Mouse (Mus musculus): ENCODE results near the gene Fh1. TPM values are rescaled to one million over a fixed set of nuclear protein-coding genes. Genes with fewer than 3 reads are reported as not detected.

Gene Fh1
- polyA plus RNA-seq, 1 experiment from 2014 or later = 94.9 TPM

DNA sequence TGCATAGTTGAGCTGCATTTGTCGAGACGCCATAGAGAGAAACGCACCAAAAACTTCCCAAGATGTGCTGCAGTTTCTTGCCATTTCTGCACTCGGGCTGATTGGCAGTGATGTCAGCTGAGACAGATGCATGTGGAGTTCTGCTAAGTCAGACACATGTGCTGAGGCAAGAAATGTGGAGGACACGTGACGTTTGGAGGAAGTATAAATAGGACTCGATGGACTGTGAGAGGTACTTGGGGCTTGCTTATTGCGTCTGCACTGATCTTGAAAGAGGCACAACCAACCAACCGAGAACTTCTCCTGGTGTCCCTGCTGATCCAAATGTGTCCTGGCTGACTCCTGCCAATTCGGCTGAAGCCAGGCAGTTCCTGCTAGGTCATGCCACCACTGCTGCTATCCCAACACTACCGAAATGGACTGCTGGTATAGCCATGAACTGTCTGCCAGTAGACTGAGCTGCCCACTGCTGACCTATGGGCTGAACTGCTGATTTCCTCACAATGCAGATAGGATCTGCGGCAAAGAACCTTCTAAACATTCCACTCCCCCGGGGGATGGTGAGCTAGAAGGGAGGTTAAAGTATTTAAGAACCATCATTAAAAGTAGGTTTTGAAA lies 5.5 kb downstream of the Fh1 start, which contains the start of gene Kmo:
TSS of gene Kmo (plus strand) at position 568 of the 618 bp plus-strand sequence.
- no peak within 1 kb of the TSS for H3K27ac ChIP-seq
- H3K9me3 ChIP-seq = no peaks in the 10 kb centered on the region
- H3K9ac ChIP-seq (replicated peaks) = no peak within 1 kb of the TSS
- peaks cover 9% of the 10 kb centered on the region; the same call in 1 of the 2 replicates for H3K4me1 ChIP-seq (replicated peaks)
- no peak within 1 kb of the TSS for H3K4me2 ChIP-seq
- ATAC-seq (ENCODE audit: insufficient number of reproducible peaks, insufficient read depth, low FRiP score, low TSS enrichment, low read depth) = no peak
- H3K36me3 ChIP-seq = peaks cover 43% of the 10 kb centered on the region
- no peak within 1 kb of the TSS for H3K4me3 ChIP-seq (replicated peaks)
- H3K27me3 ChIP-seq = no peaks in the 10 kb centered on the region
- WGBS = 92% methylated on average over 13 of the region's 13 CpGs

DNA sequence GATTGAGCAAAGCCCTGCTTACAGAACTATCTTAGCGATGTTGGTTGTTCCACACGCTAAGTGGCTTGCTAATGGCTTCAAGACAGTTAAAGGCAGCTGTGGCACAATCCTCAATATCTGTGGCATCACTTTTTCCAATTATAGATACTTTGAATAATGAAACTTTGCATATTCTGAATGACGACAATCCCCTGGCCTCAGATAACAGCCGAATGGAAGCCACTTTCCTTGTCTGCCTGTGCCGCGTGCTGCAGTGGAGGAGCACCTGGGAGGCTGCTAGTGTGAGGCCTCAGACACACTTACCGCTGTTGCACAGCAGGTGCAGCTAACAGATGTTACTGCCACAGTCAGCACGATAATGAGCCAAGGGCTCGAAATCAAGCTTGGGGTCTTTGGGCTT lies 10.4 kb downstream of the Fh1 start:
- no peaks in the 10 kb centered on the region for H3K9me3 ChIP-seq
- no peak overlapping the region for H3K9ac ChIP-seq (replicated peaks)
- peaks cover 83% of the 10 kb centered on the region for H3K36me3 ChIP-seq
- H3K4me2 ChIP-seq = no peak overlapping the region
- H3K4me1 ChIP-seq (replicated peaks) = no peaks in the 10 kb centered on the region
- no peak overlapping the region for H3K4me3 ChIP-seq (replicated peaks)
- no peaks in the 10 kb centered on the region for H3K27me3 ChIP-seq
- no peak overlapping the region for H3K27ac ChIP-seq
- 92% methylated on average over 9 of the region's 9 CpGs for WGBS
- no peak for ATAC-seq (ENCODE audit: insufficient number of reproducible peaks, insufficient read depth, low FRiP score, low TSS enrichment, low read depth)

DNA sequence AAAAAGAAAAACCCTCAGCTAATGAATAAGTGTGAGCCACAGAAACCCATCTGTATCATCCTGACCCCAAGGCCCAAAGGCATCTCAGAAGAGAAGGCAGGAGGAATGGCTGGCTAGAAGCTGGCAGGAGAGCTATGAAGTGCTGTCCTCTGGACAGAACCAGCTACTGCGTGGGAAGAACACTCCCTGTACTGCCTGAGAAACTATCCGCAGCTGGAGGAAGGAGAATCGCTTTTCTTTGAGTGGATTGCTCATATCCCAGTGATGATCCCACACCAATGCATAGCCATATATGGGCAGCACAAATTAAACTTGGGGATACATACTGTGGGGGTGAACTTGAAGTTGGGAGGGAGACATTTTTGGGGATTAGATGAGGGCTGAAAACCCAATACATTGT lies 16.7 kb downstream of the Fh1 start:
- 88% methylated on average over 3 of the region's 3 CpGs for WGBS
- H3K36me3 ChIP-seq = peaks cover 87% of the 10 kb centered on the region
- H3K27me3 ChIP-seq = no peaks in the 10 kb centered on the region
- no peaks in the 10 kb centered on the region for H3K4me1 ChIP-seq (replicated peaks)
- no peak overlapping the region for H3K27ac ChIP-seq
- H3K9me3 ChIP-seq = no peaks in the 10 kb centered on the region
- ATAC-seq (ENCODE audit: insufficient number of reproducible peaks, insufficient read depth, low FRiP score, low TSS enrichment, low read depth) = no peak
- no peak overlapping the region for H3K4me2 ChIP-seq
- H3K9ac ChIP-seq (replicated peaks) = no peak overlapping the region
- H3K4me3 ChIP-seq (replicated peaks) = no peak overlapping the region

DNA sequence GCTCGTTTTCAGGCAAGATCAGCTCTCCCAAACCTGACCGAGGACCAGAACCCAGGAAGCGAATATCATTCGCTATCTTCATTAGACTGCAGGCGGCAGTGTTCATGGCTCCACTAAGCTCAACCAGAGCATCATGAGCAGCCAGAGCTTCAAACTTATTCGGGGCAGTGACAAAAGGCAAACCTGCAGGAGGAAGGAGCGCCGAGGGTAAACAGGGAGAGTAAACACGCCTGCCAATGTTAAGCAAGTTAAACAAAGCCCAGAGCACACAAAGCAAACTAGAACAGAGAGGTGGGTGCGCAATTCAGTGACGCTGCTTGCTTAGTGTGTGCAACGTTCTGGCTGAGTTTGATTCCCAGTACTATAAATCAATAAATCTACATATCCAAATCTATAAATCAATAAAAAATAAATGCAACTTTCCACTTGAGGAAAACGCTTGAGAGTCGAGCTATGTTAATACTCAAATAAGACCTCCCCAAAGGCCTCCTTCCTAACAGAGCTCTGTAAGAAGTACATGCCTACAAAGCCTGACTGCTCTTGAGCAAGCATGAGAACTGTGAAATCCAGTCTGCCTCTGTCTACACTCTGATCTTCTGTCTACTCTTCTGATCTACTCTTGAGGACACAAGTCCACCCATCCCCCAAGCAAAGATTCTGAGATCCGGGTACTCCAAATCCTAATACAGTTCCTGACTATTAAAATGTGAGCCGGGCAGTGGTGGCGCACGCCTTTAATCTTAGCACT lies 17.4 kb downstream of the Fh1 start:
- H3K27ac ChIP-seq = no peak overlapping the region
- H3K27me3 ChIP-seq = no peaks in the 10 kb centered on the region
- no peak overlapping the region for H3K4me3 ChIP-seq (replicated peaks)
- H3K36me3 ChIP-seq = peaks cover 87% of the 10 kb centered on the region
- no peak for ATAC-seq (ENCODE audit: insufficient number of reproducible peaks, insufficient read depth, low FRiP score, low TSS enrichment, low read depth)
- WGBS = 93% methylated on average over 18 of the region's 18 CpGs
- no peak overlapping the region for H3K9ac ChIP-seq (replicated peaks)
- no peaks in the 10 kb centered on the region for H3K4me1 ChIP-seq (replicated peaks)
- H3K4me2 ChIP-seq = no peak overlapping the region
- H3K9me3 ChIP-seq = no peaks in the 10 kb centered on the region

DNA sequence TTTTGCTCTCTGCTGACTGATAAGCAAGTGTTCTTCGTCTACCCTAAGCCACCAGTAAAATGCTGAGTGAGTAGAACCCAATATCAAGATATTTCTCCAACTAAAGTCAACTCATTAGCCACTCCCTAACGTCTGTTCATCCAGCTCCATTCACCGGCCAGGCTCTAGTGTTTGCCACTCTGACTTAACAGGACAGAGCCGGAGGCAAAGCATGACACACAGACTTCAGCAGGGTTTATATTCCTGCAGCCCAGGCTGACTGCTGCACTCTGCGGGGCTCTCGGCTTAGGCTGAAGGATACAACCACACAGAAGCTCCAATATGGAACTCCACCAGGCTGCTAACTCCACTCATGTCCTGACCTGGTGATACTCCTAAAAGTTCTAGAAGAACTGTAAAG lies 18.1 kb downstream of the Fh1 start:
- H3K4me1 ChIP-seq (replicated peaks) = no peaks in the 10 kb centered on the region
- no peak for ATAC-seq (ENCODE audit: insufficient number of reproducible peaks, insufficient read depth, low FRiP score, low TSS enrichment, low read depth)
- H3K9me3 ChIP-seq = no peaks in the 10 kb centered on the region
- no peaks in the 10 kb centered on the region for H3K27me3 ChIP-seq
- H3K9ac ChIP-seq (replicated peaks) = no peak overlapping the region
- peaks cover 86% of the 10 kb centered on the region for H3K36me3 ChIP-seq
- H3K4me2 ChIP-seq = no peak overlapping the region
- H3K4me3 ChIP-seq (replicated peaks) = no peak overlapping the region
- 91% methylated on average over 6 of the region's 6 CpGs for WGBS
- H3K27ac ChIP-seq = no peak overlapping the region

DNA sequence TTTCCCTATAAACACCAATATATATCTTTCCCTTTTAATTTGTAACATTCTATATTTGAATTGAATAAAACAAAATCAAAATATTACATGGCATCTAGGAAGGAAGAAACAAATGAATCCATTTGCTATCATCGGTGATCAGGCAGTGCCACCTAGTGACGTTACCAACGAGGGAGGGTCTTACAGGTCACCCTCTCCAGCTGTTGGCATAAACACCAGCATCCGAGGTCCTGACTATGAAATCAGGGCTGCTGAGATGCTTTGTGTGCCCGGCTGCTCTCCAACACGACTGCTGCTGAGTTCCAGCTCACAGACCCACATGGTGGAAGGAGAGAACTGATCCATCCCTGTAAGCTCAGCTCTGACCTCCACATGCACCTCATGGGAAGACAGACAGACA lies 22.0 kb downstream of the Fh1 start:
- H3K4me2 ChIP-seq = no peak overlapping the region
- peaks cover 68% of the 10 kb centered on the region for H3K36me3 ChIP-seq
- ATAC-seq (ENCODE audit: insufficient number of reproducible peaks, insufficient read depth, low FRiP score, low TSS enrichment, low read depth) = no peak
- H3K9ac ChIP-seq (replicated peaks) = no peak overlapping the region
- H3K4me1 ChIP-seq (replicated peaks) = no peaks in the 10 kb centered on the region
- H3K4me3 ChIP-seq (replicated peaks) = no peak overlapping the region
- no peaks in the 10 kb centered on the region for H3K9me3 ChIP-seq
- no peak overlapping the region for H3K27ac ChIP-seq
- H3K27me3 ChIP-seq = no peaks in the 10 kb centered on the region
- WGBS = 79% methylated on average over 6 of the region's 6 CpGs

DNA sequence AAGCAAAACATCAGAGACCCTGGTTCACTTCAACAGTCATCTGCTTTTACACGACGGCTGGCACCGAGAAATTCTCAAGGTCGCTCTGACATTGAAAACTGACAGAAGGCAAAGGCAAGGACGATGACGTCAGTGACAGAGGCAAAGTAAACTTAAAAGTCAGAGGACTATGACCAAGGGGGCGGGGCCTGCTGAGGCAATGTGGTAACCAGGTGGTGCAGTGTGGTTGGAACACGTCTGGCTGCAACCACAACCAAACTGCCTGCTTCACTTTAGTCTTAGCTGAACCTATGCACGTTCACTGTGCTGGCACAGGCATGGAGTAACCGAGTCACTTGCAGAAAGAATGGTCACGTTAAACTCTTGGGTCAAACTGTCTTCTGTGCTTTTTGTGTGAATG lies 23.2 kb downstream of the Fh1 start:
- ATAC-seq (ENCODE audit: insufficient number of reproducible peaks, insufficient read depth, low FRiP score, low TSS enrichment, low read depth) = no peak
- Histone ChIP-seq H3K9me3 (no peaks in the 10 kb centered on the region), H3K4me2 (no peak overlapping the region), H3K27me3 (no peaks in the 10 kb centered on the region), H3K9ac (replicated peaks) (no peak overlapping the region), H3K27ac (no peak overlapping the region), H3K36me3 (peaks cover 57% of the 10 kb centered on the region), H3K4me1 (replicated peaks) (no peaks in the 10 kb centered on the region), H3K4me3 (replicated peaks) (no peak overlapping the region)
- WGBS = 89% methylated on average over 11 of the region's 11 CpGs

DNA sequence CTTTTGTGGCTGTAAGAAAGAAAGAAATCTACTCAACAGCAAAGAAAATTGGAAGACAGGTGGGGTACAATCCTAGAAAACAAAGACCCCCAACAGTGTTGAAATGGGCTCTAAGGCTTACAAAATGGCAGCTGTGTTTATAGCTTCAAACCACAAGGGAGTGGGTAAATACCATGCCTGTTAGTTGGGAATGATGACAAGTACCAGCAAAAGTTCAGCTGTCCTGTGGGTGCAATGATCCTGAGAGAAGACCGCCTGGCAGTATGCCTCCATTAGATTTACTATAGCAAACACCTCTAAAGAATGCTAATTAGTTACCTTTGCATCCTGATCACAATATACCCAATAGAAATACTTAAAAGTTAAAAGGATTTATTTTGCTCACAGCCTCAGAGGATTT lies 32.6 kb downstream of the Fh1 start:
- 87% methylated on average over 1 of the region's 1 CpGs for WGBS
- no peak overlapping the region for H3K4me3 ChIP-seq (replicated peaks)
- no peak for ATAC-seq (ENCODE audit: insufficient number of reproducible peaks, insufficient read depth, low FRiP score, low TSS enrichment, low read depth)
- H3K27me3 ChIP-seq = no peaks in the 10 kb centered on the region
- H3K9ac ChIP-seq (replicated peaks) = no peak overlapping the region
- no peaks in the 10 kb centered on the region for H3K9me3 ChIP-seq
- no peak overlapping the region for H3K27ac ChIP-seq
- H3K36me3 ChIP-seq = no peaks in the 10 kb centered on the region
- no peak overlapping the region for H3K4me2 ChIP-seq
- H3K4me1 ChIP-seq (replicated peaks) = no peaks in the 10 kb centered on the region

DNA sequence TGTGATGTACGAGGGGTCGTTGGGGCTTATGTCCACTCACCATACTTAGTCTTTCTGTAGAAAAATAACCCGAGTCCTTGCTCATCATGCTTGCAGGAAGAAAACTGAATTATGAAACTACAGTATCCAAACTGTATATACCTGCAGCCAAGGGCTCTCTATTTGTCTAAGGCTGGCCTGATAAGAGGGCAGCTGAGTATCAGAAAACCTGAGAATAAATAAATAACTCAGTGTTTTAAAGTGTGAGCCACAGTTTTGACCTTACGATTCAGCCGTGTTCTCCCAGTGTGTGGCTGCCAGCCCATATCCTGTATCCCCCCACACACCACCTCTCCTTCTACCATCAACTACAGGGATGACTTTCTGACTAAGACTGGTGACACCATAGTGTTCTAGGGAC lies 38.8 kb downstream of the Fh1 start:
- Histone ChIP-seq H3K27ac (no peak overlapping the region), H3K27me3 (no peaks in the 10 kb centered on the region), H3K9me3 (no peaks in the 10 kb centered on the region), H3K36me3 (no peaks in the 10 kb centered on the region), H3K4me2 (no peak overlapping the region), H3K4me1 (replicated peaks) (no peaks in the 10 kb centered on the region), H3K9ac (replicated peaks) (no peak overlapping the region), H3K4me3 (replicated peaks) (no peak overlapping the region)
- ATAC-seq (ENCODE audit: insufficient number of reproducible peaks, insufficient read depth, low FRiP score, low TSS enrichment, low read depth) = no peak
- 88% methylated on average over 5 of the region's 5 CpGs for WGBS

DNA sequence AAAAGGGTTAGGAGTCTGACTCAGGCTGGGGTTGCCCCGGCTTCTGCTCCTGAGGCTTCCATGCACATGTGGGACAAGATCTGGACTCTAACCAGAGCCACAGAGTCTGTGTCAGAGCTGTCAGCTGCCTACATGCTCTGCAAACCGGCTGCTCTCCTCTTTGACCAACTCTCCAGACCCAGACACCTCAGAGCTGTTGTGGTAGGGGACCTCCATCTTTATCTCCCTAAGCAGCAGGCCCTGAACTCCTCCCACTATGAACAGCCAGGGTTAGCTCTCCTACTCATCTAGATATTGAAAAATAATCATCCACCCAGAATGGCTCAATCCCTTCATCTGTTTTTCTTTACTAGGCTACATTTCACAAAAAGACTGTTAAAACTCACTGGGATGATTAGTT lies 40.2 kb downstream of the Fh1 start:
- Histone ChIP-seq H3K9ac (replicated peaks) (no peak overlapping the region), H3K9me3 (no peaks in the 10 kb centered on the region), H3K4me1 (replicated peaks) (no peaks in the 10 kb centered on the region), H3K4me3 (replicated peaks) (no peak overlapping the region), H3K36me3 (no peaks in the 10 kb centered on the region), H3K4me2 (no peak overlapping the region), H3K27me3 (no peaks in the 10 kb centered on the region), H3K27ac (no peak overlapping the region)
- no peak for ATAC-seq (ENCODE audit: insufficient number of reproducible peaks, insufficient read depth, low FRiP score, low TSS enrichment, low read depth)
- WGBS = 70% methylated on average over 2 of the region's 2 CpGs

DNA sequence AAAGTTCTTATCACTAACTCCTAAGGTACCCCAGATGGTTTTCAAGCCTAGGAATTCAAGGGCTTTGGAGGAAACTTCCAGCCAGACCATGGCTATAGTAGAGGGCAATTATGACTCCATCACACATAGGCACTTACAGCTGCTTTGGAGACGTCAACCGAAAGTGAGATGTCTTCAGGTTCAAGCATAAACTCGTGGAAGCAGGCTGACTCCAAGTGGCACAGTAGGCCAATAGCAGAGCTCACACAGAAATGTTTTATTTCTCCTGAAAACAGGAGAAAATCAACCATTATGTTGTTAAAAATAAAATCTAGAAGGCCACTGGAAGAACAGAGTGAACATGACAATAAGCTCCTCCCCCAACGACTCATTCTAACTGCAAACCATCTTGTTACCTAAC lies 42.6 kb downstream of the Fh1 start:
- no peak overlapping the region for H3K9ac ChIP-seq (replicated peaks)
- H3K27me3 ChIP-seq = no peaks in the 10 kb centered on the region
- no peak overlapping the region for H3K4me2 ChIP-seq
- no peaks in the 10 kb centered on the region for H3K4me1 ChIP-seq (replicated peaks)
- no peak for ATAC-seq (ENCODE audit: insufficient number of reproducible peaks, insufficient read depth, low FRiP score, low TSS enrichment, low read depth)
- WGBS = 85% methylated on average over 4 of the region's 4 CpGs
- no peak overlapping the region for H3K4me3 ChIP-seq (replicated peaks)
- no peaks in the 10 kb centered on the region for H3K36me3 ChIP-seq
- no peak overlapping the region for H3K27ac ChIP-seq
- H3K9me3 ChIP-seq = no peaks in the 10 kb centered on the region

DNA sequence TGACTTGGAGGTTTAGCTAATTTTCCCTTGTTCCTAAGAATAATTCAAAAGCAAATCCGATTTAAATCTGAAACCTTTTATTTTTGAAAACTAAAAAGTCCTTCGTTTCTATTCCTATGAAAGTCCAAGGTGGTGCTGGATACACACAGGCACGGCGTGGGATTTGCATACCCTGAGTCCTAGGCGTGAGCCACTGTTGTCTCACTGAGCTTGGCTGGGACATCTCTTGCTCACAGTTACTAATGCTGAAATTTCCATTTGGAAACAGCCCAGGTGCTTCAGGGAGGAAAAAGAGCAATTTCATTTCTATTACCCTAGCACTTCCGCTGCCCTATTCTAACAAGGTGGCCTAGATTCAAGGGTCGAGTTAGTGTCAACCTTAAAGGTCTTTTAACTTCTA lies 45.1 kb downstream of the Fh1 start:
- WGBS = 87% methylated on average over 7 of the region's 7 CpGs

More for the DNA sequence above, 45.1 kb downstream of the Fh1 start:
- Histone ChIP-seq H3K4me2 (no peak overlapping the region), H3K9ac (replicated peaks) (no peak overlapping the region), H3K27me3 (no peaks in the 10 kb centered on the region), H3K36me3 (no peaks in the 10 kb centered on the region), H3K4me1 (replicated peaks) (no peaks in the 10 kb centered on the region), H3K27ac (no peak overlapping the region), H3K9me3 (no peaks in the 10 kb centered on the region), H3K4me3 (replicated peaks) (no peak overlapping the region)
- ATAC-seq (ENCODE audit: insufficient number of reproducible peaks, insufficient read depth, low FRiP score, low TSS enrichment, low read depth) = no peak
